Mouse (Mus musculus) myocyte (in vitro differentiated cells): Measurements from ENCODE around the gene Carf. TPM values are rescaled to one million over a fixed set of nuclear protein-coding genes. Genes with fewer than 3 reads are reported as not detected.
A peak's percentile ranks its signal among the peaks of the same experiment; 100 is the strongest.
"Not testable (repeated sequence)": the region's sequence is repeated elsewhere in the genome, so short reads cannot be mapped to it uniquely, and the experiment has no call there.

ENCODE experiments used
- H3K27me3 ChIP-seq: one replicate; pipeline ENCODE4 v1.6.1; 2011; ENCODE audit not compliant: control insufficient read depth, insufficient read depth, insufficient read length
- H3K36me3 ChIP-seq: one replicate; pipeline ENCODE4 v1.6.1; 2011; ENCODE audit not compliant: control insufficient read depth, insufficient read depth
- H3K4me2 ChIP-seq: one replicate; pipeline ENCODE4 v1.6.1; 2011; ENCODE audit warnings: low read depth, control low read depth
- H3K4me3 ChIP-seq: one replicate; pipeline ENCODE4 v1.5.1; 2011; ENCODE audit warnings: mild to moderate bottlenecking, control low read depth, moderate library complexity
- H3K79me2 ChIP-seq: one replicate; pipeline ENCODE4 v1.6.1; 2011; ENCODE audit not compliant: control insufficient read depth, insufficient read depth
- H3ac ChIP-seq: one replicate; pipeline ENCODE4 v1.6.1; 2011; ENCODE audit not compliant: control insufficient read depth, insufficient read length
- CEBPB ChIP-seq: IDR thresholded peaks from 2 replicates; pipeline ENCODE4 v1.6.1; 2011; ENCODE audit warnings: mild to moderate bottlenecking, moderate library complexity; ENCODE audit not compliant: poor library complexity, insufficient read depth, severe bottlenecking
- E2F4 ChIP-seq: IDR thresholded peaks from one replicate; pipeline ENCODE4 v1.6.1; 2011; ENCODE audit warnings: mild to moderate bottlenecking, control low read depth, moderate library complexity; ENCODE audit not compliant: insufficient read depth
- MAX ChIP-seq: IDR thresholded peaks from one replicate; pipeline ENCODE4 v1.6.1; 2011; ENCODE audit warnings: low read depth, mild to moderate bottlenecking, control low read depth
- MYOD1 ChIP-seq, 3 experiments: IDR thresholded peaks; one replicate each; pipeline ENCODE4 v1.6.1; 2011; ENCODE audit warnings: control low read depth in 2 of 3, low read depth in 2 of 3, mild to moderate bottlenecking in 2 of 3, moderate library complexity in 1 of 3; ENCODE audit not compliant: insufficient read length in 2 of 3, control insufficient read depth in 1 of 3
- MYOG ChIP-seq, 3 experiments: IDR thresholded peaks; one replicate each; pipeline ENCODE4 v1.6.1; 2011; ENCODE audit warnings: control low read depth in 2 of 3, low read depth in 2 of 3, mild to moderate bottlenecking in 2 of 3; ENCODE audit not compliant: insufficient read length in 2 of 3, control insufficient read depth in 1 of 3, insufficient read depth in 1 of 3
- POLR2A ChIP-seq: IDR thresholded peaks from one replicate; pipeline ENCODE4 v1.6.1; 2011; ENCODE audit warnings: low read depth, mild to moderate bottlenecking, control low read depth, moderate library complexity; ENCODE audit not compliant: insufficient read length
- POLR2AphosphoS2 ChIP-seq: IDR thresholded peaks from one replicate; pipeline ENCODE4 v1.6.1; 2011; ENCODE audit warnings: low read depth, control low read depth; ENCODE audit not compliant: insufficient read length
- REST ChIP-seq: IDR thresholded peaks from one replicate; pipeline ENCODE4 v1.6.1; 2011; ENCODE audit warnings: mild to moderate bottlenecking, control low read depth, moderate library complexity; ENCODE audit not compliant: insufficient read depth, insufficient read length
- SRF ChIP-seq: IDR thresholded peaks from one replicate; pipeline ENCODE4 v1.6.1; 2011; ENCODE audit warnings: low read depth; ENCODE audit not compliant: control insufficient read depth, insufficient read length
- TCF12 ChIP-seq: IDR thresholded peaks from one replicate; pipeline ENCODE4 v1.6.1; 2011; ENCODE audit warnings: mild to moderate bottlenecking, control low read depth; ENCODE audit not compliant: poor library complexity, insufficient read depth, severe bottlenecking
- TCF3 ChIP-seq: IDR thresholded peaks from one replicate; pipeline ENCODE4 v1.6.1; 2011; ENCODE audit warnings: low read depth, control low read depth; ENCODE audit not compliant: insufficient read length
- USF1 ChIP-seq: IDR thresholded peaks from one replicate; pipeline ENCODE4 v1.6.1; 2011; ENCODE audit warnings: low read depth, mild to moderate bottlenecking, control low read depth, moderate library complexity
- polyA plus RNA-seq: library from polyadenylated mRNA; unstranded; fragments of >200 nt; fragmentation: generic; extraction: Trizol; gene quantifications from one replicate; pipeline ENCODE4 v1.2.1, GENCODE M21; 2012; ENCODE audit warnings: missing spikeins

The Carf gene
- polyA plus RNA-seq, 1 experiment = 1.2 TPM

GRCm38 (mm10) chr1:60158411-60158810, 60.4 kb downstream of the Carf start:
- no peaks in the 10 kb centered on the region for H3K79me2 ChIP-seq
- H3ac ChIP-seq = no peak overlapping the region
- no peak overlapping the region for H3K4me3 ChIP-seq
- H3K27me3 ChIP-seq = no peaks in the 10 kb centered on the region
- peak overlapping the region; percentile 74 for H3K4me2 ChIP-seq
- TF ChIP-seq TCF12 (peak; percentile 41), POLR2A (no peak)
- no peaks in the 10 kb centered on the region for H3K36me3 ChIP-seq

- Histone ChIP-seq H3K4me3 (no peak overlapping the region), H3K27me3 (no peaks in the 10 kb centered on the region), H3K36me3 (no peaks in the 10 kb centered on the region), H3ac (no peak overlapping the region), H3K4me2 (no peak overlapping the region), H3K79me2 (no peaks in the 10 kb centered on the region)
- no peak for TF ChIP-seq CEBPB
- TF ChIP-seq POLR2AphosphoS2 = no peak
These were observed 65.6 kb downstream of the Carf start for GRCm38 (mm10) chr1:60163676-60164075.

- Histone ChIP-seq H3K4me3 (no peak overlapping the region), H3K79me2 (no peaks in the 10 kb centered on the region), H3K36me3 (no peaks in the 10 kb centered on the region), H3K27me3 (no peaks in the 10 kb centered on the region), H3K4me2 (peak overlapping the region; percentile 12), H3ac (no peak overlapping the region)
- TF ChIP-seq E2F4 = no peak
- TF ChIP-seq POLR2AphosphoS2 = no peak
- no peak for TF ChIP-seq SRF
- no peak for TF ChIP-seq REST
- no peak for TF ChIP-seq USF1
- TF ChIP-seq TCF3 = no peak
- no peak for TF ChIP-seq TCF12
- TF ChIP-seq CEBPB = no peak
- TF ChIP-seq POLR2A = no peak
These were observed 71.6 kb downstream of the Carf start for GRCm38 (mm10) chr1:60169626-60170025.

GRCm38 (mm10) chr1:60170251-60170650, 72.2 kb downstream of the Carf start:
- Histone ChIP-seq H3K4me2 (no peak overlapping the region), H3ac (no peak overlapping the region), H3K27me3 (no peaks in the 10 kb centered on the region), H3K4me3 (no peak overlapping the region), H3K36me3 (no peaks in the 10 kb centered on the region), H3K79me2 (no peaks in the 10 kb centered on the region)
- no peak for TF ChIP-seq USF1
- TF ChIP-seq SRF = no peak
- TF ChIP-seq REST = no peak
- no peak for TF ChIP-seq POLR2A

GRCm38 (mm10) chr1:60173119-60173518, 75.1 kb downstream of the Carf start:
- H3K4me3 ChIP-seq = no peak overlapping the region
- H3ac ChIP-seq = no peak overlapping the region
- TF ChIP-seq MAX (no peak), POLR2A (no peak), SRF (no peak), TCF12 (no peak), MYOD1 (IDR thresholded peaks at IDR 0.05; ENCODE audit: control insufficient read depth in 1 of 3, insufficient read length in 2 of 3, low read depth in 2 of 3) (no peak), REST (no peak), POLR2AphosphoS2 (no peak), CEBPB (no peak), E2F4 (no peak), USF1 (no peak), MYOG (IDR thresholded peaks at IDR 0.05; ENCODE audit: control insufficient read depth in 1 of 3, insufficient read depth in 1 of 3, insufficient read length in 2 of 3, low read depth in 2 of 3) (no peak), TCF3 (no peak)
- H3K36me3 ChIP-seq = no peaks in the 10 kb centered on the region
- H3K79me2 ChIP-seq = no peaks in the 10 kb centered on the region
- H3K4me2 ChIP-seq = no peak overlapping the region
- H3K27me3 ChIP-seq = no peaks in the 10 kb centered on the region

GRCm38 (mm10) chr1:60177814-60178213, 79.8 kb downstream of the Carf start:
- not testable (repeated sequence) for H3ac ChIP-seq, H3K36me3 ChIP-seq, H3K27me3 ChIP-seq, H3K4me3 ChIP-seq, H3K4me2 ChIP-seq
- H3K79me2 ChIP-seq = peaks cover 21% of the 10 kb centered on the region
